Mouse (Mus musculus) testis, adult 2 months (tissue): ENCODE results near the gene Csnka2ip.

Experiments used
- CTCF ChIP-seq: fragments of 200-500 bp; IDR thresholded peaks from 2 replicates; pipeline ENCODE4 v1.5.1; 2012; ENCODE audit warnings: low read depth, mild to moderate bottlenecking, inconsistent platforms, low read length, moderate library complexity; ENCODE audit not compliant: control insufficient read depth, insufficient read depth, insufficient replicate concordance
- POLR2A ChIP-seq: fragments of 200-500 bp; IDR thresholded peaks from 2 replicates; pipeline ENCODE4 v1.6.1; 2012; ENCODE audit warnings: low read depth, mild to moderate bottlenecking, inconsistent platforms, low read length, moderate library complexity; ENCODE audit not compliant: control insufficient read depth

GRCm38 (mm10) chr16:64607793-64608192, 5.6 kb upstream of the Csnka2ip start:
- TF ChIP-seq CTCF = no peak
- TF ChIP-seq POLR2A = no peak
